In genomic region chr8:64496333-64497213, GRCm38 (mm10) we compare ENCODE assay signal across 12 mouse cellular contexts.
DNase-seq lines count a peak whose midpoint lies in the region; ATAC-seq lines count a peak whose summit lies in the region.
"Had no signal": no experiment of that assay in that cellular context is flagged by ENCODE, and none has a peak within 500 bp of the region (broad histone marks: within the 10 kb centered on the region; RNA-seq: fewer than 3 reads in every experiment).

No protein-coding gene starts in this region.

- no peaks in the 10 kb centered on the region for H3K9me3 ChIP-seq in kidney, embryonic 16.5 days (ENCODE audit: low read length)
- H3K9me3 ChIP-seq in embryonic facial prominence, embryonic 10.5 days, result no peaks in the 10 kb centered on the region
- H3K9me3 ChIP-seq in forebrain, embryonic 13.5 days (replicated peaks), result no peaks in the 10 kb centered on the region
- no peaks in the 10 kb centered on the region for H3K9me3 ChIP-seq in midbrain, embryonic 15.5 days

- no peak overlapping the region for H3K27ac ChIP-seq in kidney, embryonic 16.5 days (ENCODE audit: low read length)
- H3K27ac ChIP-seq in embryonic facial prominence, embryonic 10.5 days (replicated peaks), result 0 out of 2 replicates have a peak overlapping the region, but pooled peaks have one; percentile 14
- no peak overlapping the region for H3K27ac ChIP-seq in forebrain, embryonic 13.5 days
- no peak overlapping the region; the same call in 1 of the 2 replicates for H3K27ac ChIP-seq in midbrain, embryonic 15.5 days
- H3K27ac ChIP-seq: gastrocnemius, adult 2 months had no signal

- H3K36me3 ChIP-seq in kidney, embryonic 16.5 days (ENCODE audit: insufficient read depth, low read length), result no peaks in the 10 kb centered on the region
- no peaks in the 10 kb centered on the region for H3K36me3 ChIP-seq in embryonic facial prominence, embryonic 10.5 days (replicated peaks)
- H3K36me3 ChIP-seq in forebrain, embryonic 13.5 days (ENCODE audit: poor library complexity, severe bottlenecking), result no peaks in the 10 kb centered on the region
- H3K36me3 ChIP-seq in midbrain, embryonic 15.5 days (replicated peaks), result no peaks in the 10 kb centered on the region

- no peak for DNase-seq in kidney, adult 9 months
- DNase-seq in embryonic facial prominence, embryonic 10.5 days (ENCODE audit: low spot score), result no peak
- DNase-seq in ovary, postnatal 10 days (ENCODE audit: low spot score), result no peak
- no peak for DNase-seq in layer of hippocampus, postnatal 10 days (ENCODE audit: low spot score in 2 of 2)
- no peak for DNase-seq in cerebellum, adult 9-10 months
- DNase-seq: adrenal gland, postnatal 36 days; gastrocnemius, adult 2 months; kidney, adult 11 months; right cerebral cortex, postnatal 25 days had no signal

- H3K27me3 ChIP-seq in kidney, embryonic 16.5 days (ENCODE audit: insufficient read depth, low read length), result no peaks in the 10 kb centered on the region
- H3K27me3 ChIP-seq in embryonic facial prominence, embryonic 10.5 days (replicated peaks; ENCODE audit: low read depth, poor library complexity, severe bottlenecking), result no peaks in the 10 kb centered on the region
- no peaks in the 10 kb centered on the region for H3K27me3 ChIP-seq in forebrain, embryonic 13.5 days
- H3K27me3 ChIP-seq in midbrain, embryonic 15.5 days (replicated peaks), result no peaks in the 10 kb centered on the region

- peaks cover 5% of the 10 kb centered on the region; the same call in 1 of the 2 replicates for H3K4me1 ChIP-seq in kidney, embryonic 16.5 days (ENCODE audit: insufficient read depth, low read length)
- peaks cover 17% of the 10 kb centered on the region for H3K4me1 ChIP-seq in embryonic facial prominence, embryonic 10.5 days
- H3K4me1 ChIP-seq in forebrain, embryonic 13.5 days, result peaks cover 19% of the 10 kb centered on the region
- H3K4me1 ChIP-seq in midbrain, embryonic 15.5 days, result peaks cover 8% of the 10 kb centered on the region

- WGBS in kidney, embryonic 16.5 days, result 44% methylated on average over 14 of the region's 14 CpGs
- 64% methylated on average over 14 of the region's 14 CpGs for WGBS in embryonic facial prominence, embryonic 10.5 days
- 18% methylated on average over 14 of the region's 14 CpGs for WGBS in forebrain, embryonic 13.5 days
- 26% methylated on average over 14 of the region's 14 CpGs for WGBS in midbrain, embryonic 15.5 days

- peak overlapping the region; percentile 21; the same call in 1 of the 2 replicates for H3K4me2 ChIP-seq in kidney, embryonic 16.5 days (replicated peaks; ENCODE audit: low read depth, low read length)
- peak overlapping the region; percentile 39 for H3K4me2 ChIP-seq in forebrain, embryonic 13.5 days
- peak overlapping the region; percentile 5; the same call in 1 of the 2 replicates for H3K4me2 ChIP-seq in midbrain, embryonic 15.5 days

- no peak for ATAC-seq in kidney, embryonic 16.5 days (ENCODE audit: low FRiP score, low TSS enrichment)
- ATAC-seq in forebrain, embryonic 13.5 days, result peak; percentile 65
- ATAC-seq in midbrain, embryonic 15.5 days (replicated peaks), result peak; percentile 88

- H3K9ac ChIP-seq in kidney, embryonic 16.5 days (replicated peaks; ENCODE audit: low read length), result no peak overlapping the region
- no peak overlapping the region for H3K9ac ChIP-seq in forebrain, embryonic 13.5 days
- no peak overlapping the region for H3K9ac ChIP-seq in midbrain, embryonic 15.5 days

- H3K4me3 ChIP-seq in kidney, embryonic 16.5 days (ENCODE audit: low read length), result no peak overlapping the region
- no peak overlapping the region for H3K4me3 ChIP-seq in embryonic facial prominence, embryonic 10.5 days
- no peak overlapping the region for H3K4me3 ChIP-seq in forebrain, embryonic 13.5 days
- H3K4me3 ChIP-seq in midbrain, embryonic 15.5 days, result no peak overlapping the region
- H3K4me3 ChIP-seq: gastrocnemius, adult 2 months had no signal
